Mouse (Mus musculus): ENCODE measurements at regions not wholly inside any gene's neighbourhood (a gene's known extent, or its start where the extent isn't known, plus 50 kb on each side); places are given as distances from the start of the nearest gene placed in this dataset.

DNA sequence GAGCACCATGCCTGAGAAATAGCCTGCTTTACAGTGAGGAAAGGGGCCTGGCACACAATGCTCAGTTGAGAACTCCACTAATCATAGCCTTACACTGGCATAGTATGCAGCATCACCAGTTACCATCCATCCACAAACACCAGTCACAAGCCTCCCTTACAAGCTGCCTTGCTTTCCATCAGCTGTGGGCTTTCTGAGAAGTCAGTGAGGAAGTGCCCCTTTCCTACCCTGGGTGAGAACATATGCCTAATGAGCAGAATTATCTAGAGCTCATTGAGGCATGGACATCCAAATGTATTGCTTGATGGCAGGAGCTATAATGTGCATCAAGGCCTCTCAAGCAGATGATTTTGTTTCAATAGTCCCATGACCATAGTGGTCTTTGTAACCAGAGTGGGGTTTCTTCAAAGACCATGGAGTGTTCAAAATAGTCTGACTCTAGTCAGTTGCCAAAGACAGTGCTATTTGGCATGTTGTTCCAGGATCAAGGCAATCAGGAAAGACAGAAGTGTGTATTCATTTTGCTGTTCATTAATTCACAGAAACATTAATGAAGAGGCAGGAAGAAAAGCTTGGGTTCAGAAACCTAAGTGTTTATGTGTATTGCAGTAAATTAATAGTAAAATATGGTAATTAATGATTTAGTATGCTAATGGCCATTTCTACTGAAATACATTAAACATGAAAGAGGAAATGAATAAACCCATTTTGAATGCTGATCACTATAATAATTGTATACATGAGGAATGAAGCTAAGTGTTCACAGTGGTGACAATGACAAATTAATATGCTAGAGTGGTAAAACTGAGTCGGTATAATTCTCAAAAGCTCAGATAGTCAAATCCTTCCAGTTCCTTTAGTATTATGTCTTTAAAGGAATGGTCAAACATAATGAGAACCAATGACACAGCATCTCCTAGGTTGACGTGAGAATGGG lies 184.2 kb upstream of the Ugt8a start:
- TF ChIP-seq CTCF (IDR thresholded peaks at IDR 0.05; ENCODE audit: low read depth, low read length) (no peak), POLR2A (IDR thresholded peaks at IDR 0.05; ENCODE audit: extremely low read depth, insufficient read depth, low read length) (no peak)
